Mouse (Mus musculus): Measurements from ENCODE around the gene Aak1. TPM values are rescaled to one million over a fixed set of nuclear protein-coding genes. Genes with fewer than 3 reads are reported as not detected.

The Aak1 gene
- polyA plus RNA-seq, 1 experiment from 2014 or later, result 49.8 TPM

DNA sequence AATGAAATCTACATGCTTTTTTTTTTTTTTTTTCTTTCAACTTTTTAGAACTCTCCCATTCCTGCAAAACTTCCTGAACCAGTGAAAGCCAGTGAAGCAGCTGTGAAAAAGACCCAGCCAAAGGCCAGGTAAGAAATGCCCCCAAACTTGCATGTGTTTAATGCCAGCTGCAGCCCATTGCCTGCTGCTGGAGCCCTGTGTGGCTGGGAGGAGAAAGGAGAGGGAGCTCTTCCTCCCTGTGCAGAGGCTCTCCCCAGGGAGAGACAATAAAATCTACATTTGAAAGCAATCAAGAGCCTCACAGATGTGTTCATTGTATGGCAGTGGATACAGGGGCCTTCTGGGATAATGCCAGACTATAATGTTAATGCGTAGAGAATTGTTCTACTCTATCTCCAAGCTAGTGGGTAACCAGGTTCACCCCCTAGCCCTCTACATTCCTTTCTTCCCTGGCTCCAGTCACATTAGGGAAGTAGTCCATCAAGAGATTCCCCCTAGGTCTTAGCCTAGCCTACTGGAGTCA, 101.5 kb downstream of the Aak1 start:
- no peak overlapping the region for H3K4me2 ChIP-seq (replicated peaks)
- no peaks in the 10 kb centered on the region for H3K4me1 ChIP-seq (replicated peaks; ENCODE audit: control insufficient read depth, insufficient read depth, low read length)
- no peak overlapping the region for H3K4me3 ChIP-seq (replicated peaks; ENCODE audit: low read length)
- H3K9ac ChIP-seq, result no peak overlapping the region
- no peak for DNase-seq (ENCODE audit: low spot score)
- ATAC-seq (ENCODE audit: low FRiP score), result no peak
- H3K9me3 ChIP-seq (ENCODE audit: control insufficient read depth, low read length), result no peaks in the 10 kb centered on the region
- H3K36me3 ChIP-seq (replicated peaks; ENCODE audit: control insufficient read depth, insufficient read depth), result peaks cover 72% of the 10 kb centered on the region
- no peak overlapping the region for H3K27ac ChIP-seq
- H3K27me3 ChIP-seq (ENCODE audit: control insufficient read depth, insufficient read depth, low read length), result no peaks in the 10 kb centered on the region
- 14% methylated on average over 1 of the region's 1 CpGs for WGBS

GRCm38 (mm10) chr6:86955741-86956140, 106.4 kb downstream of the Aak1 start:
- H3K27me3 ChIP-seq (ENCODE audit: control insufficient read depth, insufficient read depth, low read length), result no peaks in the 10 kb centered on the region
- no peak overlapping the region for H3K27ac ChIP-seq
- H3K9ac ChIP-seq, result no peak overlapping the region
- DNase-seq (ENCODE audit: low spot score), result no peak
- H3K4me2 ChIP-seq (replicated peaks), result no peak overlapping the region
- no peak overlapping the region for H3K4me3 ChIP-seq (replicated peaks; ENCODE audit: low read length)
- no peaks in the 10 kb centered on the region for H3K4me1 ChIP-seq (replicated peaks; ENCODE audit: control insufficient read depth, insufficient read depth, low read length)
- H3K9me3 ChIP-seq (ENCODE audit: control insufficient read depth, low read length), result no peaks in the 10 kb centered on the region
- no peak for ATAC-seq (ENCODE audit: low FRiP score)
- WGBS, result 91% methylated on average over 3 of the region's 3 CpGs
- H3K36me3 ChIP-seq (replicated peaks; ENCODE audit: control insufficient read depth, insufficient read depth), result peaks cover 81% of the 10 kb centered on the region

DNA sequence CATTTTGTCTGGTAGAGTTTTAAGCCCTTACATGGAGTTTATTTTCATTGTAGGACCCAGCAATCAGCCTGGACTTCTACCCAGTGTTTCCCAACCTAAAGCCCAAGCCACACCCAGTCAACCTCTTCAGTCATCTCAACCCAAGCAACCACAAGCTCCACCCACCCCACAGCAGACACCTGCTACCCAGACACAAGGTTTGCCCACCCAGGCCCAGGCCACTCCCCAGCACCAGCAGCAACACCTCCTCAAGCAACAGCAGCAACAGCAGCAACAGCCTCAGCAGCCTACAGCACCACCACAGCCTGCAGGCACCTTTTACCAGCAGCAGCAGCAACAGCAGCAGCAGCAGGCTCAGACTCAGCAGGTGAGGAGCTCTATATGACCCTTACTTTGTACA, 106.9 kb downstream of the Aak1 start:
- no peak for ATAC-seq (ENCODE audit: low FRiP score)
- H3K9ac ChIP-seq, result no peak overlapping the region
- H3K4me1 ChIP-seq (replicated peaks; ENCODE audit: control insufficient read depth, insufficient read depth, low read length), result no peaks in the 10 kb centered on the region
- no peak overlapping the region for H3K4me2 ChIP-seq (replicated peaks)
- no peaks in the 10 kb centered on the region for H3K9me3 ChIP-seq (ENCODE audit: control insufficient read depth, low read length)
- no peak overlapping the region for H3K27ac ChIP-seq
- H3K27me3 ChIP-seq (ENCODE audit: control insufficient read depth, insufficient read depth, low read length), result no peaks in the 10 kb centered on the region
- H3K36me3 ChIP-seq (replicated peaks; ENCODE audit: control insufficient read depth, insufficient read depth), result peaks cover 81% of the 10 kb centered on the region
- H3K4me3 ChIP-seq (replicated peaks; ENCODE audit: low read length), result no peak overlapping the region
- DNase-seq (ENCODE audit: low spot score), result no peak

DNA sequence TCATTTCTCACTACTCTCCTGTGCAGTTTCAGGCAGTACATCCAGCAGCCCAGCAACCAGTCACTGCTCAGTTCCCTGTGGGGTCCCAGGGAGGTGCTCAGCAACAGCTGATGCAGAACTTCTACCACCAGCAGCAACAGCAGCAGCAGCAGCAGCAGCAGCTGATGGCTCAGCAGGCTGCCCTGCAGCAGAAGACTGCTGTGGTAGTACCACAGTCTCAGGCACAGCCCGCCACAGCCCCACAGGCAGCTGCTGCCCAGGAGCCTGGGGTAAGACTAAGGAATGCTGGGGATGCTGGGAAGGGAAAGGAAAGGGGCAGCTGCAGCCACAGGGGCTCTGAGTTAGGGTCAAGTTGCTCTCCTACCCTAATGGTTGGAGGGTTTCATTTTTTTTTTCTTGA, 109.7 kb downstream of the Aak1 start:
- DNase-seq (ENCODE audit: low spot score), result no peak
- ATAC-seq (ENCODE audit: low FRiP score), result no peak
- Histone ChIP-seq H3K4me3 (replicated peaks; ENCODE audit: low read length) (no peak overlapping the region), H3K27me3 (ENCODE audit: control insufficient read depth, insufficient read depth, low read length) (no peaks in the 10 kb centered on the region), H3K4me2 (replicated peaks) (no peak overlapping the region), H3K36me3 (replicated peaks; ENCODE audit: control insufficient read depth, insufficient read depth) (peaks cover 84% of the 10 kb centered on the region), H3K9ac (no peak overlapping the region), H3K9me3 (ENCODE audit: control insufficient read depth, low read length) (no peaks in the 10 kb centered on the region), H3K27ac (no peak overlapping the region), H3K4me1 (replicated peaks; ENCODE audit: control insufficient read depth, insufficient read depth, low read length) (no peaks in the 10 kb centered on the region)
- WGBS, result 80% methylated on average over 1 of the region's 1 CpGs

- DNase-seq (ENCODE audit: low spot score) (no peak), ATAC-seq (ENCODE audit: low FRiP score) (no peak)
- 92% methylated on average over 7 of the region's 7 CpGs for WGBS
- no peaks in the 10 kb centered on the region for H3K4me1 ChIP-seq (replicated peaks; ENCODE audit: control insufficient read depth, insufficient read depth, low read length)
- H3K4me3 ChIP-seq (replicated peaks; ENCODE audit: low read length), result no peak overlapping the region
- H3K4me2 ChIP-seq (replicated peaks), result no peak overlapping the region
- H3K36me3 ChIP-seq (replicated peaks; ENCODE audit: control insufficient read depth, insufficient read depth), result peaks cover 97% of the 10 kb centered on the region
- no peak overlapping the region for H3K27ac ChIP-seq
- H3K27me3 ChIP-seq (ENCODE audit: control insufficient read depth, insufficient read depth, low read length), result no peaks in the 10 kb centered on the region
- H3K9me3 ChIP-seq (ENCODE audit: control insufficient read depth, low read length), result no peaks in the 10 kb centered on the region
- no peak overlapping the region for H3K9ac ChIP-seq
These were observed 114.8 kb downstream of the Aak1 start for GRCm38 (mm10) chr6:86963987-86964685.

DNA sequence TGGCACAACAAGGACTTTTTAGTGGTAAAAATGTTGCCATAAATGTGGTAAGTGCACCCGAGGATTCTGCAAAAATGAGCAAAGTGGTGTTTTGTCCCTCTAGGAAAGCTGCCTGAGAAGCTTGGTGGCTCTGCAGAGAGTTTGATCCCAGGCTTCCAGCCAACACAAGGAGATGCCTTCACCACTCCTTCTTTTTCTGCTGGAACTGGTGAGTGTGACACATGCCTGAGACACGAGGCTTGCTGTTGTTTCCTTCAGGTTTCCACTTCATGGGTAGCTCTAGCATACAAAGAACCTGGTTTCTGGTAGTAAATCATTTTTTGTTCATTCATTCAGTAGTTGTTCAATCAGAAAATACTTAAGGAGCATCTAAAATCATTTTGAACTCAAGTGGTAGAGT, 117.8 kb downstream of the Aak1 start:
- peaks cover 94% of the 10 kb centered on the region for H3K36me3 ChIP-seq (replicated peaks; ENCODE audit: control insufficient read depth, insufficient read depth)
- no peaks in the 10 kb centered on the region for H3K9me3 ChIP-seq (ENCODE audit: control insufficient read depth, low read length)
- DNase-seq (ENCODE audit: low spot score) (no peak), ATAC-seq (ENCODE audit: low FRiP score) (no peak)
- WGBS, result 93% methylated on average over 2 of the region's 2 CpGs
- no peak overlapping the region for H3K9ac ChIP-seq
- H3K4me1 ChIP-seq (replicated peaks; ENCODE audit: control insufficient read depth, insufficient read depth, low read length), result no peaks in the 10 kb centered on the region
- H3K4me3 ChIP-seq (replicated peaks; ENCODE audit: low read length), result no peak overlapping the region
- H3K4me2 ChIP-seq (replicated peaks), result no peak overlapping the region
- H3K27me3 ChIP-seq (ENCODE audit: control insufficient read depth, insufficient read depth, low read length), result no peaks in the 10 kb centered on the region
- no peak overlapping the region for H3K27ac ChIP-seq

- DNase-seq (ENCODE audit: low spot score) (no peak), ATAC-seq (ENCODE audit: low FRiP score) (no peak)
- Histone ChIP-seq H3K4me1 (replicated peaks; ENCODE audit: control insufficient read depth, insufficient read depth, low read length) (no peaks in the 10 kb centered on the region), H3K9me3 (ENCODE audit: control insufficient read depth, low read length) (no peaks in the 10 kb centered on the region), H3K4me2 (replicated peaks) (no peak overlapping the region), H3K9ac (no peak overlapping the region), H3K27ac (no peak overlapping the region), H3K4me3 (replicated peaks; ENCODE audit: low read length) (no peak overlapping the region), H3K36me3 (replicated peaks; ENCODE audit: control insufficient read depth, insufficient read depth) (peaks cover 66% of the 10 kb centered on the region), H3K27me3 (ENCODE audit: control insufficient read depth, insufficient read depth, low read length) (no peaks in the 10 kb centered on the region)
- WGBS, result 97% methylated on average over 4 of the region's 4 CpGs
These were observed 124.6 kb downstream of the Aak1 start for GRCm38 (mm10) chr6:86973956-86974355.

- no peak overlapping the region for H3K4me3 ChIP-seq (replicated peaks; ENCODE audit: low read length)
- H3K4me1 ChIP-seq (replicated peaks; ENCODE audit: control insufficient read depth, insufficient read depth, low read length), result no peaks in the 10 kb centered on the region
- H3K36me3 ChIP-seq (replicated peaks; ENCODE audit: control insufficient read depth, insufficient read depth), result peaks cover 54% of the 10 kb centered on the region
- no peak overlapping the region for H3K27ac ChIP-seq
- H3K9me3 ChIP-seq (ENCODE audit: control insufficient read depth, low read length), result no peaks in the 10 kb centered on the region
- ATAC-seq (ENCODE audit: low FRiP score), result no peak
- 85% methylated on average over 8 of the region's 8 CpGs for WGBS
- H3K4me2 ChIP-seq (replicated peaks), result no peak overlapping the region
- DNase-seq (ENCODE audit: low spot score), result no peak
- H3K27me3 ChIP-seq (ENCODE audit: control insufficient read depth, insufficient read depth, low read length), result no peaks in the 10 kb centered on the region
- no peak overlapping the region for H3K9ac ChIP-seq
These were observed 129.0 kb downstream of the Aak1 start for GRCm38 (mm10) chr6:86978156-86978908.

DNA sequence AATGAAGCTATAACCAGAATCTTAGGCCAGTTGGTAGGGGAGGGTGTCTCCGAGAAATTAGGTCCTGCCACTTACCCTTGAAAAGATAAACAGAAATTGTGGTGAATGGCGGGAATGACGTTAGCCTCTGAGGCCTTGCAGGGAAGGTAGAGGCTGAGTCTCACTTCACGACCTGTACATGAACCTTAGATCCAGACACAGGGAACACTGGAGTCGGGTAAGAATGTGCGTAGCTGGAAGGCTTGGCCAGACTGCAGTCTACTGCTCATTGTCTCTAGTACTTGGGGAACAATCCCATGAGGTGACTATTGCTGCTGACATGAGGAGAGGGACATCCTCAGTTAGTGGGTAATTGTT, 129.6 kb downstream of the Aak1 start:
- H3K9ac ChIP-seq, result no peak overlapping the region
- H3K4me1 ChIP-seq (replicated peaks; ENCODE audit: control insufficient read depth, insufficient read depth, low read length), result no peaks in the 10 kb centered on the region
- no peak overlapping the region for H3K27ac ChIP-seq
- 84% methylated on average over 6 of the region's 6 CpGs for WGBS
- no peak for DNase-seq (ENCODE audit: low spot score)
- ATAC-seq (ENCODE audit: low FRiP score), result no peak
- H3K4me3 ChIP-seq (replicated peaks; ENCODE audit: low read length), result no peak overlapping the region
- peaks cover 54% of the 10 kb centered on the region for H3K36me3 ChIP-seq (replicated peaks; ENCODE audit: control insufficient read depth, insufficient read depth)
- H3K27me3 ChIP-seq (ENCODE audit: control insufficient read depth, insufficient read depth, low read length), result no peaks in the 10 kb centered on the region
- no peak overlapping the region for H3K4me2 ChIP-seq (replicated peaks)
- H3K9me3 ChIP-seq (ENCODE audit: control insufficient read depth, low read length), result no peaks in the 10 kb centered on the region
